Mouse (Mus musculus) ES-Bruce4 (cell line): ENCODE data around the gene Mycl.

Experiments used
- CTCF ChIP-seq: IDR thresholded peaks from one replicate; pipeline ENCODE4 v1.8.1; 2011; ENCODE audit warnings: low read depth, low read length
- POLR2A ChIP-seq: IDR thresholded peaks from one replicate; pipeline ENCODE4 v1.8.1; 2011; ENCODE audit warnings: low read length; ENCODE audit not compliant: insufficient read depth

GRCm38 (mm10) chr4:122980684-122981083, 14.8 kb upstream of the Mycl start:
- TF ChIP-seq POLR2A (no peak), CTCF (no peak)
